Mouse (Mus musculus) hematopoietic stem cell, adult 5-6 weeks (primary cell): ENCODE measurements around the gene Lrrc15. TPM values are rescaled to one million over a fixed set of nuclear protein-coding genes. Genes with fewer than 3 reads are reported as not detected.

Source experiments
- ATAC-seq, 2 experiments: fragments of 125-278 bp in 1 of 2; replicated peaks in 1 of 2; 2 replicates each; pipeline ENCODE4 v1.8.0; 2016 to 2017; ENCODE audit warnings: inconsistent platforms in 2 of 2, mild to moderate bottlenecking in 2 of 2, moderate number of reproducible peaks in 2 of 2, low read depth in 1 of 2, moderate TSS enrichment in 1 of 2; ENCODE audit not compliant: low FRiP score in 2 of 2, poor library complexity in 2 of 2, severe bottlenecking in 2 of 2, insufficient read depth in 1 of 2, low TSS enrichment in 1 of 2
- total RNA-seq: library from RNA; stranded (forward); fragments of 172-1452, 232-1000 nt; gene quantifications from 2 replicates; pipeline ENCODE4 v1.2.3, GENCODE M21; 2017

The Lrrc15 gene
- total RNA-seq, 1 experiment from 2014 or later, result not detected

DNA sequence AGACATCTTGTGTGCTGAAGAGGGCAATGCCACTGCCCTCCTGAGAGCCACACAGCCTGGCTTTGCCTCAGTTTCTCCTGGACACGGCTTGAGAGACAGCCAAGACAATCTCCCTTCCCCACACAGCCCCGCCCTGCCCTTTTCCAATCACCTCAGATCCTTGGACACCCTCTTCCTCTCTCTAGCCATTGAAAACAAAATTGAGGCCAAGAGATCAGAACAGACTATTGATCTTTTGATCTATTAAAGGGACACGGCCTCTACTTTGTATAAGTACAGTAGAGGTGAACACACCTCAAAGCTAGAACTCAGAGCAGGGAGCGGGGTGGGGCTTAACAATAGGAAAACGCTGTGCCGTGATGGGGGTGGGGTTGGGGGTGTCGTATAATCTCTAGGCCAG lies 24.6 kb downstream of the Lrrc15 start:
- ATAC-seq, result no peak

DNA sequence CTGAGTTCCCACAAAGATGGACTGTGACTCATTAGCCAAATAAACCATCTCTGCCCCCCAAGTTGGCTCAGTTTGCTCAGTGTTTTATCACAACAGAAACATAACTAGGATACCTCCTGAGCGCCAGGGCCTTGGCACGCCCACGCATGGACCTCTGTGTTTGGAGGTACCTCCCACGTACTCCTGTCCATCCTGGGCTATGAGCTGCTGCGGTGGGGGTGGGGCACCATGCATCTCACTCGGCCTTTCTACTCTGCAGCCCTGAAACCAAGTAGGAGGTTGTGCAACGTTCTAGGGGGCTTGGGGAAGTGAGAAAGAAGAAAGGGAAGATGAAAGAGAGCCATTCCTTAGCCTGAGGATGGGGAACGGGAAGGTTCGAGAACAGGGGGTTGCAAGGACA lies 25.3 kb downstream of the Lrrc15 start:
- no peak for ATAC-seq

DNA sequence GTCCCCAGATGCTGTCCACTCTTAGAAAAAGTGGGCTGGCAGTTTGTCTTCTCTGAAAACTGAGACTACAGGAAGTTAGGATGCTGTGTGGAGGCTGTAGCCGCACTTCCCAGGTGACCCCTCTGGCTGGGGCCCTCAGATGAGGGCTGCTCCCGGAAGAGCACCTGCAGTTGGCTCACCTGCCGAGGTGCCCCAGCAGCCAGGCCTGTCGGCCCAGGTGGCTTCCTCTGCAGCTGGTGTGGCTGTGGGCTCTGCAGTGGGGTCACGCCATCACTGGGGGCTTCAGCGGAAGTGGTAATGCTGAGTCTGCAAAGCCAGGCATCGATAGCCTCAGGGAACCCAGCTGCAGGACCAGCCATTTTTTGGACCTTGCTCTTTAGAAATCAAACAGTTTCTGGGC lies 28.0 kb downstream of the Lrrc15 start:
- ATAC-seq, result no peak

DNA sequence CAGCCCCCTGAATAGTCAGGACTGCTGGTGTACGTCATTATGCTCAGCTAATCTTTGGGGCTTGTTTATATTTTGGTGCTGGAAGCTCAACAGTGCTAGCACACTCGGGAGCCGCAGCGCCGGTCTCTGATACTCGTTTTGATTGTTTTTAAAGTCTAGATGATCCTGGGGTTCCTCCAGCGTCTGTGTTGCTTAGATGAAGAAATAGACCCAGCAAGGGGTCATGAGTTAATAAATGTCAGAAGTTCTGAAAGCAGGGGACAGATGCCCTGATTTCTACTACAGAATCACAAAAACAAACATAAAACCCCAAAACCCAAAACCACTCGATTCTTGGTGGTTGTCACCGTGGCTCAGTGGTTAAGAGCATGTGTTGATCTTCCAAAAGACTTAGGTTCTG lies 29.2 kb downstream of the Lrrc15 start:
- no peak for ATAC-seq

DNA sequence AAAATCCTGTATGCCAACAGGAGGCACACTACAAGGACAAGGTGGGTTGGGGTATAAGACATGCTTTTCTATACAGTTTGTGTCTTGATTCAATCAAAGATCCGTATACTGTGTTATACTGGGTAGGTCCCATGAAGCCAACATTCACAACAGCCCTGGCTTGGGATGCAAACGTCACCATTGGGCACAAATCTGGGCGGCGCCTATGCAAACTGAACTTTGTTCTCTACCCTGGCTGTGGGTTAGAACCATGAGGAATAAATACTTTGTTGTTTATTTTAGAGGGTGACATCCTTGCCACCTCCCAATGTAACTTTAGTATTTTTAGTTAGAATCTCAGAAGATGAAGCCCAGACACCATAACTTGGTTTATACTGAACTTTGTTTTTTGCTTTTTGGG lies 29.7 kb downstream of the Lrrc15 start:
- ATAC-seq, result no peak

DNA sequence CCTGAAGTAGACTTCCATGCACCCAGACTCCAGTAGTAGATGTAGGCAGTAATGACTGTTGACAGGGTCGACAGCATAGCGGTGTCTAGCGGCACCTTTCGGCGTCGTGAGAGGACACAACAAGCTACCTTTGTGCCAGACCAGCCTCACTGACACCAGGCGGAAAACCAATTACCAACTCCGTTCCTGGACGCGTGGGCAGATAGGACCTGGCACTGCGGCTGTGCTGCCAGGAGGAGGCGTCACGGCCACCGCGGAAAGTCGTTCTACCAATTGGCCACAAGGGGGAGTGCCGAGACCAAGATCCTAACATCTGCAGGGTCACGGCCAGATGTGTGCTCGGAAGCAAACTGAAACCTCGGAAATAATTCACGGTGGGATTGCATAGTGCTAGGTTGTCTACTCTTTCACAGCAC lies 31.0 kb downstream of the Lrrc15 start:
- peak; percentile 92 to 93 for ATAC-seq

DNA sequence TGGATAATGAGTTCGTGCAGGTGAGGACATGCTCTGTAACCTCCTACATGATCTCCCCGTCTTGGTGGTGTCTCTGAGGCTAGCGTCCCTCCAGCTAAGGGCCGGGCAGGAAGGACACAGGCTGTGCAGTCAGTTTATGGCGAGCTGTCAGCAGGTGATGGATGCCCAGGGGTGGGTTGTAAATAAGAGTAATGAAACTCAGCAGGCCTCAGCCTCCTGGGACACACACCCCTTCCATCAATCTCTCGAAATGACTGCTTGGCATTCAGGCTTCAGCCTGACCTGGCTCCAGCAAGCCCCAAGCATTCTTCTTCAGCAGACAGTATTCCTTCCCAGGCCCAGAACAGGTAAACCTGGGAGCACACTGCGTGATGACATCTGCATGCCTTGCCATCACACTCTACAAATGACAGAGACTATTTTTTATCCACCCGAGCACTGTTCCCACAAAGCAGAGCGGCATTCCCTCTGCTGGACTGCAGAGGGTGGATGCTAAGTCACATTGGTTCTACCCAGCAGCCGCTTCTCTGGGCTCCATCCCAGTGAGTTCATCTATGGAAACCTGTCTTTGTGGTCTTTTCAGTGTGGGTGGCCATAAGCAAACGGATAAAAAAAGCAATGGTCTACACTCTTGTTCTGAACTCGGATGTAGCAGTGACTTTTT lies 38.9 kb downstream of the Lrrc15 start:
- no peak for ATAC-seq

DNA sequence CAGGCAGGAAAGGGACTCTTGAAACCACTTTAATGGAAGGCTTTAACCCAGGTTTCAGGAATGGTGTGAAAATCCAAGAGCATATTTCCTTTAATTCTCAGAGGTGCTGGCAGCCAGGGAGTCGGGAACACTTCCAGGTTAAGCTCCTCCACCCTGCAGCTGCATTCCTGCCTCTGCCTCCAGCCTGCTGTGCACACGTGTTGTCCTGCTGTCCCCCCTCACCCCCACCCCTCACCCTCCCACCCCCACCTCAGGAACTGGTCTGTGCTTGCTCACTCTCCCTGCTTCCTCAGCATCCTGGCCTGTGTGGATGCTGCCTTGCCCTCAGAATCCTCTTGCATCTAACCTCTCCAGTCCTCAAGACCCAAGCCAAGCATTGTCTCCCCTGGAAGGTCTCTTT lies 41.4 kb downstream of the Lrrc15 start:
- ATAC-seq, result no peak

DNA sequence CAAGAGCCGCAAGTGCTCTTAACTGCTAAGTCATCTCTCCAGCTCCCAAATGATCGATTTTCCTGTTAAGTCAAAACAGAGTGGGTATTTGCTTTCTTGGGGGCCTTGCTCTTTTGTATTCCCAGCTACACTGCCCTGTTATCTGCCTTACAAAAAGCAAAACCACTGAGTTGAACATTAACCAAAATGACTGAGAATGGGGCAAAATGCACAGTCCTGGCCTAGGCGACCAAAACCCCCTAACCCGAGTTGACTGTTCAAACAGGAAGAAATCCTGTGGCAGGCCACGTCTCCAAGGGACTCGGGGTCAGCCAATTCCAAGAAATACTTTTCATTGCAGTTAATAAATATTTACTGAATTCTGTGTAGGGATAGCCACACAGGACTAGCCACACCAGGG lies 44.3 kb downstream of the Lrrc15 start:
- no peak for ATAC-seq

DNA sequence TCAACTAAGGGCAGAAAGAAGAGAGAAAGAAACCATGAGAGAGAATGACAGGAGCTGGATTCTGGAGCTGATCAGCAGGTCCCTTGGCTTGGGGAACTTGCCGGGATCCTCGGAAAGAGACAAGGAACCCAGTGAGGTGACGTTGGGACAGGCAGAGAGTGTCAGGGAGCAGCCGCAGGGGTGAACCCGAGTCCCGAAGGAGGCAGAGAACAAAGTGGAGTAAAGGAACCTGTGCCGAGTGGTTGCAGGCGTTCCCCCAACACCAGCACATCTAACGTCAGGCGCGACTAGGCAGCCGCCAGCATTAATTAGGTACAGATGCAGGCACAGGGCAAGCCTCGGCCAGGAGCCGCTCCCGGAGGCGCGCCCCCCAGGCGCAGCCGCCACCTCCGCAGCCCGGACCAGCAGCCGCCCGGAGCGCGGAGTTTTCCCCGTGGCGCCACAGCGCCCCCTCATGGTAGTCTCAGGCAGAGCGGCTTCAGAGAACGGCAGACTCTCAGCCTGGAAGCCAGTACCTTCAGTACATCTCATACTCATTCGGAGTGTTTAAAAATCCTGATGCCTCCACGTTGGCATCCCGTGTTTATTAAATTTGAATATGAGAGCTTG lies 46.9 kb downstream of the Lrrc15 start:
- peak; percentile 65 to 74 for ATAC-seq

DNA sequence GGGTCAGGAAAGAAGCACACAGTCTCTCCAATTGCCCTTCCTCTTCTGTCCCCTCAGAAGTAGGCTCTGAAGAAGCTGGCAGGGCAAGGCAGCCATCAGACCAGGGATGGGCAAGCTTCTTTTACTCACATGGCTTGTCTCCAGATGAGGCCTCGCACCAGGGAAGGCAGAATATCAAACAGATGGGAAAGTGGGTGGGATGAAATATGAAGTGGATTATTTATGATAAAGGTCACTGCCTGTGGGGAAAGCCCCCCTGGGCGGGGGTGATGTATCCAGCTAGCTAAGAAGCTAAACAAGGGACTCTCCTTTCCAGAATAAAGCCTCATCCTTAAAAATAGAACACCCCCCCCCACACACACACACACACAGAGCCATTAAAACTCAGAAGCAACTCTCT lies 47.5 kb downstream of the Lrrc15 start:
- ATAC-seq, result no peak

DNA sequence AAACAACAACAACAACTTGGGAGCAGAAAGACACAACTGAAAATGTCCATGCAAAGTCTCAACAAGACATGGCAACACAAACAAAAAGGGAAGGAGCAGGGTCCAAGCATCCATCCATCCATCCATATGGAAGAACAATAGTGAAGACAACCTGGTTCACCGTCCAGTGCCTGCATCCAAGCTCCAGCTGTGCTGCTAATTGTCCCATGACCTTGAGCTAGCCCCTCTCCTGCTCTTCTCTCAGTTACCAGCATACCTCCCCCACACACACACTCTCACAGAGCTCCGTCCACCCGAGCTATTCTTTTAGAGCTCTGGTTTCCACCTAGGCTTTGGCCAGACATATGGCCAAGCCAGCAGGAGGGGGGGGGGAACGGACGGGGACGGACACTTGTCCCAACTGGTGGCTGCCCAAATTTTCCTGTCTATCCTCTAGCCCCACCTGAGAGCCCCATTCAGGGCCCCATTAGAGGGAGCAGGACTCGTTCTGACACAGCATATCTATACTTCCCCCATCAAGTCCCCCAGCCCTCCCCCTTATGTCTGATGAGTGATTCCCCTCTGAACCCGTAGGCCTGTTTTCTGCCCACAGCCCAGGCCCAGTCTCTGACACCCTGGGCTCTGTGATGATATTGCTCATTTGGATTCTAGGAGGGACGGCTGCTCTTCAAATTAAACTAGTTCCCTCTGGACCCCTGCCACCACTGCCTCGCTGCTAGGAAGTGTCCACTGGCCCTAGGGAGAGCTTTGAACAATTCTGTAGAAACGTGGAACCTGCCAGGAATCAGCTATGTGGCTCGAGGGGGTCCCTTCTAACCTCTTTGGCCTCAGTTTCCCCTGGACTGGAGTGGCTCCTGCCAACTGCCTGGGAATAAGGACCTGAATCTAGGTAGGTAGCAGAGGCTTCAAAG lies 48.2 kb downstream of the Lrrc15 start:
- peak in 1 of 2 experiments; percentile 34; a peak in 1 of 4 replicates for ATAC-seq

DNA sequence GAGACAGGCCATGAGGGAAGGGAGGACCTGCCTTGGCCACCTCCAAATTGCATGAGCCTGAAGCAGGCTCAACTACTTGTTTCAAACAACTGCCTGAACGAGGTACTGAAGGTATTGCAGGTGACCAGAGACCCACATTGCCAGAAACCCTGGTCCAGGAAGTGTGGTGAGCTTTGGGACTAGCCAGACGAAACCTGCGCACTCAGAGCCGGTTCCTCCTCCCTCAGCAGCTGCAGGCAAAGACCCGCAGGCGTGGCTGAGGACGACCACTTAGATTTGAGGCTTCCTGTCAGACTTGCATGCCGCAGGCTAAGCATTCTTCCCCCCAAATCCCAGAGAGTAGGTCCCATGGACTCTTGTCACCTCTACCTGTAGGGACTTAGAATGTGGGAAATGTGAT lies 49.0 kb downstream of the Lrrc15 start:
- peak; percentile 40 to 54; a peak in 3 of 4 replicates for ATAC-seq

DNA sequence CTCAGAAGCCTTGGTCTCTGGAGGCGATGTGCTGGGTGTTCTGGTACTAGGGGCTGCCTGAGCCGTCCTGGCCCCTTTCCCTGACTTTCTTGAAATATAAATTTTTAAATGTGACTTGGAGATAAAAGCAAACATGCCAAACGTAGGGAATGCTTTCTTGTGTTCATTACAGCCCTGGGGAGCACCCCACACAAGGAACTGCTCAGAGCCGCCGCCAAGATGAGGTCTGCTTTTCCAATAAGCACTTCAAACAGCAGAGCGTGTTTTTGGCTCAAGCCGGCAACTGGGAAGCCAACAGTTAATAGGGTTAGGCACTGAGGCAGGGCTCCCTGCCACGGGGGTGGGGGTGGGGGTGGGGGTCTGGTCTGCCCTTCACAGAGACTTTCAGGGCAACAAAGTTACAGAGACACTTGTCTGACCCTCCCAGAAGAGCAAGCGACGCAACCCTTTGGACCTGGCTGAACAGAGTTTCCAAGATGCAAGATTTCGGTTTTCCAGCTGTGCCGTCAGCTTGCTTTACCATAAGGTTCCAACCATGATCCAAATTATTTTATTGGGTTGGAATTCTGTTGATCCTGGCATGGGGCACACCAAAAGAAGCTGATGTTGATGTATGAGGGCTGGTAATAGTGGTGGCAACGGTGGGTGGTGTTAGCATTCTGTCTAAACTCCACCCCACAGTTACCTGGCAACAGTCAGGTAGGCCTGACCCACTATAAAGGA lies 51.0 kb downstream of the Lrrc15 start:
- ATAC-seq, result no peak

DNA sequence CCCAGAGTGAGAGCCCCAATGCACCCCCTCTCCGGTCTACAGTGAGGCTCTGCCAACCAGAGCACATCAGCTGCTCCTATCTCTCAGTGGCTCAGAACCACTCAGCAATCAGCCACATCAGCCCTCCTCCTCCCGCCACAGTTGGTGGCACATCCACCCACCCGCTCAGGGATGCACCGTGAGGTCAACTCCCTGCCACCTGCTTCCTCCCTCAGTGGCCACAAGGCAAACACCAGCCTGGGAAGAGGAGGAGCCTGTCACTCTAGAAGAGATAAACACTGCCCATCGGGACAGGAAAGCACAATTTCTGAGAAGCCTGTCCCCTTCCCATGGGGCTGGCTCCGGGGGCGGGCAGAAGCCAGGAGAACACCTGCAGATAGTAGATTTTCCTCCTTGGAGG lies 55.7 kb downstream of the Lrrc15 start:
- ATAC-seq, result peak; percentile 88 to 98

DNA sequence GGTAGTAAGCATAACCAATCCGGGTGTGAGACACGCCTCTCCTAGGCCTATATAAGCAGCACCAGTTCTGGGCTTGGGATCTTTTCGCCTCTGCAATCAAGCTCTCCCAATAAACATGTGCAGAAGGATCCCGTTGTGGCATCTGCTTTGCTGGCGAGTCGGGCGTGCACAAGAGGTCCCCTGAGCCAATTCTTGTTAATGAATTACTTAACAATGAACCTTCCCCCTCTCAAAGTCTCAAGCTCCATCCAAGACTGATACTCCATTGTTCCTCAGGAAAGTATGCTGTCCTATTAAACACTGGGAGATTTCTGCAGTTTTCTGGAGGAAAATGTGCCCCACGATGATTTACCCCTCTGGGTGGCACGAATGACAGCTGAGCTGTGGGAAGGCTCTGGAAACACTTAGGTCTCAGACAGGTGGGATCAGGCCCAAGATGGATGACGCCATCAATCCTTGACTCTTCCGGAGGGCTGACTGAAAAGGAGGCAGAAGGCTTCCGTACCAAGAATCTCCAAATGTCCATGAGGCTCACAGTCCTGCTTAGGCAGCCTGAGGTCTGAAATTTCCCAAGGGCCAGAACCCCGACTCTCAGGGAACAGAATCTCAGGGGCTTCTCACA lies 61.8 kb downstream of the Lrrc15 start:
- no peak for ATAC-seq
